9 mouse cellular contexts compared by ENCODE assay signal in genomic region chr1:170655280-170655917, GRCm38 (mm10). TPM values are rescaled to one million over a fixed set of nuclear protein-coding genes. Genes with fewer than 3 reads are reported as not detected.
DNase-seq lines count a peak whose midpoint lies in the region; ATAC-seq lines count a peak whose summit lies in the region.
"Had no signal": no experiment of that assay in that cellular context is flagged by ENCODE, and none has a peak within 500 bp of the region (broad histone marks: within the 10 kb centered on the region; RNA-seq: fewer than 3 reads in every experiment).

No protein-coding gene starts in this region.

- no peaks in the 10 kb centered on the region for H3K9me3 ChIP-seq in embryonic facial prominence, embryonic 11.5 days (replicated peaks; ENCODE audit: control insufficient read depth, low read length)
- no peaks in the 10 kb centered on the region for H3K9me3 ChIP-seq in hindbrain, embryonic 12.5 days (replicated peaks)
- no peaks in the 10 kb centered on the region for H3K9me3 ChIP-seq in neural tube, embryonic 11.5 days (ENCODE audit: control insufficient read depth, low read length)

- DNase-seq in kidney, postnatal 10 days = peak; percentile 58
- DNase-seq in kidney, adult 8-10 months = no peak
- no peak for DNase-seq in embryonic facial prominence, embryonic 11.5 days (ENCODE audit: low spot score)
- peak; percentile 53 for DNase-seq in neural tube, embryonic 11.5 days (ENCODE audit: low spot score)
- no peak for DNase-seq in ovary, postnatal 14 days (ENCODE audit: low spot score)
- no peak for DNase-seq in spleen, postnatal 10 days (ENCODE audit: low spot score in 2 of 2)
- DNase-seq in cerebellum, adult 8-10 months = no peak
- DNase-seq: liver, postnatal 0 days had no signal

- H3K4me1 ChIP-seq in embryonic facial prominence, embryonic 11.5 days (ENCODE audit: control insufficient read depth, insufficient read depth, low read length) = no peaks in the 10 kb centered on the region
- peaks cover 20% of the 10 kb centered on the region for H3K4me1 ChIP-seq in hindbrain, embryonic 12.5 days
- peaks cover 13% of the 10 kb centered on the region for H3K4me1 ChIP-seq in neural tube, embryonic 11.5 days (ENCODE audit: control insufficient read depth, insufficient read depth, low read length)

- H3K4me2 ChIP-seq in embryonic facial prominence, embryonic 11.5 days (ENCODE audit: low read depth, low read length) = no peak overlapping the region
- H3K4me2 ChIP-seq in hindbrain, embryonic 12.5 days (replicated peaks) = no peak overlapping the region
- no peak overlapping the region for H3K4me2 ChIP-seq in neural tube, embryonic 11.5 days (ENCODE audit: low read depth)

- WGBS in embryonic facial prominence, embryonic 11.5 days = 58% methylated on average over 5 of the region's 5 CpGs
- 51% methylated on average over 5 of the region's 5 CpGs for WGBS in hindbrain, embryonic 12.5 days
- WGBS in neural tube, embryonic 11.5 days = 61% methylated on average over 5 of the region's 5 CpGs

- peak; percentile 64 for ATAC-seq in embryonic facial prominence, embryonic 11.5 days (replicated peaks; ENCODE audit: insufficient number of reproducible peaks, low FRiP score, low TSS enrichment, low read depth)
- peak; percentile 70 for ATAC-seq in hindbrain, embryonic 12.5 days (ENCODE audit: low FRiP score)
- peak; percentile 51 for ATAC-seq in neural tube, embryonic 11.5 days (ENCODE audit: insufficient read depth, low FRiP score, low TSS enrichment)
- ATAC-seq: liver, postnatal 0 days had no signal

- no peaks in the 10 kb centered on the region for H3K27me3 ChIP-seq in embryonic facial prominence, embryonic 11.5 days (ENCODE audit: control insufficient read depth, insufficient read depth, low read length)
- no peaks in the 10 kb centered on the region for H3K27me3 ChIP-seq in hindbrain, embryonic 12.5 days
- H3K27me3 ChIP-seq in neural tube, embryonic 11.5 days (ENCODE audit: control insufficient read depth, insufficient read depth, low read length) = no peaks in the 10 kb centered on the region

- H3K27ac ChIP-seq in embryonic facial prominence, embryonic 11.5 days (replicated peaks; ENCODE audit: low read depth, low read length) = no peak overlapping the region
- no peak overlapping the region; the same call in 1 of the 2 replicates for H3K27ac ChIP-seq in hindbrain, embryonic 12.5 days
- H3K27ac ChIP-seq in neural tube, embryonic 11.5 days (ENCODE audit: low read depth, low read length) = no peak overlapping the region

- H3K4me3 ChIP-seq in embryonic facial prominence, embryonic 11.5 days (ENCODE audit: low read depth, low read length) = no peak overlapping the region
- no peak overlapping the region for H3K4me3 ChIP-seq in hindbrain, embryonic 12.5 days
- H3K4me3 ChIP-seq in neural tube, embryonic 11.5 days (ENCODE audit: low read depth, low read length) = no peak overlapping the region

- no peak overlapping the region for H3K9ac ChIP-seq in embryonic facial prominence, embryonic 11.5 days (replicated peaks; ENCODE audit: low read length)
- H3K9ac ChIP-seq in hindbrain, embryonic 12.5 days = no peak overlapping the region
- H3K9ac ChIP-seq in neural tube, embryonic 11.5 days (ENCODE audit: low read length) = peak overlapping the region; percentile 18; the same call in 1 of the 2 replicates
- H3K9ac ChIP-seq: liver, postnatal 0 days had no signal

- no peaks in the 10 kb centered on the region for H3K36me3 ChIP-seq in embryonic facial prominence, embryonic 11.5 days (replicated peaks; ENCODE audit: control insufficient read depth, insufficient read depth, low read depth, low read length)
- H3K36me3 ChIP-seq in hindbrain, embryonic 12.5 days = 0 out of 2 replicates have a peak, but pooled peaks cover 4% of the 10 kb centered on the region
- H3K36me3 ChIP-seq in neural tube, embryonic 11.5 days (ENCODE audit: control insufficient read depth, insufficient read depth, low read length) = no peaks in the 10 kb centered on the region

RNA-seq across cellular contexts. Expression of gene Olfml2b, which starts 11.1 kb away (rescaled TPM):
- 7.2 and 7.4 TPM in 2 replicates for polyA plus RNA-seq in embryonic facial prominence, embryonic 11.5 days (2014; fragmentation: Nextera tagmentation; extraction: Ambion mirVana)
- 8.0 and 10.4 TPM in 2 replicates for polyA plus RNA-seq in hindbrain, embryonic 12.5 days (2016; fragmentation: Nextera tagmentation; extraction: Ambion mirVana)
- polyA plus RNA-seq in neural tube, embryonic 11.5 days (2014; fragmentation: Nextera tagmentation; extraction: Ambion mirVana) = 9.6 and 11.4 TPM in 2 replicates

Comparison
In these comparisons a context has a peak if more than half of its experiments do, and no peak if none do; other contexts are left out.
1. DNase-seq: peak in kidney, postnatal 10 days (single experiment) and neural tube, embryonic 11.5 days (single experiment); none in kidney, adult 8-10 months (0 of 2), embryonic facial prominence, embryonic 11.5 days (single experiment), ovary, postnatal 14 days (single experiment), spleen, postnatal 10 days (0 of 2) and cerebellum, adult 8-10 months (single experiment).
2. Peak in every context shown above with its lines, with median percentiles within 50 percentile points of each other: ATAC-seq.